Mouse (Mus musculus) forebrain, embryonic 14.5 days (tissue): Measurements from ENCODE around the gene Gm16181. TPM values are rescaled to one million over a fixed set of nuclear protein-coding genes. Genes with fewer than 3 reads are reported as not detected.

ENCODE experiments used
- ATAC-seq: fragments of 200-750 bp; cut with Nextera tagmentation; 2 replicates; pipeline ENCODE4 v1.8.0; 2017; ENCODE audit warnings: mild to moderate bottlenecking, moderate library complexity
- DNase-seq: peaks from one replicate; pipeline ENCODE4 v3.0.0-alpha.2; 2015; ENCODE audit warnings: low spot score
- H3K27ac ChIP-seq: fragments of 300-500 bp; sonication (generic); 2 replicates; pipeline ENCODE4 v1.5.1; 2014; ENCODE audit warnings: low read depth, mild to moderate bottlenecking, control low read depth, low read length, moderate library complexity
- H3K27me3 ChIP-seq: fragments of 300-500 bp; sonication (generic); replicated peaks from 2 replicates; pipeline ENCODE4 v1.6.1; 2014; ENCODE audit warnings: low read length, control low read depth, mixed read lengths; ENCODE audit not compliant: control insufficient read depth, insufficient read depth
- H3K36me3 ChIP-seq: fragments of 300-500 bp; sonication (generic); 2 replicates; pipeline ENCODE4 v1.6.1; 2014; ENCODE audit warnings: low read length, control low read depth; ENCODE audit not compliant: control insufficient read depth, insufficient read depth
- H3K4me1 ChIP-seq: fragments of 300-500 bp; sonication (generic); 2 replicates; pipeline ENCODE4 v1.6.1; 2014; ENCODE audit warnings: antibody characterized with exemption, low read length, control low read depth; ENCODE audit not compliant: control insufficient read depth, insufficient read depth
- H3K4me2 ChIP-seq: fragments of 300-500 bp; sonication (generic); 2 replicates; pipeline ENCODE4 v1.6.1; 2014; ENCODE audit warnings: mild to moderate bottlenecking, control low read depth, low read length
- H3K4me3 ChIP-seq: fragments of 300-500 bp; sonication (generic); 2 replicates; pipeline ENCODE4 v1.5.1; 2014; ENCODE audit warnings: low read depth, low read length, control low read depth
- H3K9ac ChIP-seq: fragments of 300-500 bp; sonication (generic); 2 replicates; pipeline ENCODE4 v1.6.1; 2014; ENCODE audit warnings: mild to moderate bottlenecking, low read length, control low read depth, moderate library complexity
- H3K9me3 ChIP-seq: fragments of 300-500 bp; sonication (generic); replicated peaks from 2 replicates; pipeline ENCODE4 v1.6.1; 2016; ENCODE audit warnings: low read length, control low read depth, mixed read lengths; ENCODE audit not compliant: control insufficient read depth
- WGBS: fragments of 180-500 bp; shearing (Covaris S2); extraction: QIAGEN DNeasy Blood & Tissue Kit; methylation state at CpG from one replicate; pipeline ENCODE4 v1.1.7; 2014; 5-methylcytosine and 5-hydroxymethylcytosine counted together
- polyA plus RNA-seq: library from polyadenylated mRNA; unstranded; fragments of >200 nt; fragmentation: Nextera tagmentation; extraction: Ambion mirVana; gene quantifications from 2 replicates; pipeline ENCODE4 v1.2.1, GENCODE M21; 2014

Gene Gm16181
- polyA plus RNA-seq, 1 experiment from 2014 or later: not detected

- Histone ChIP-seq H3K9ac (peak overlapping the region; percentile 100; the same call in 1 of the 2 replicates), H3K27me3 (no peaks in the 10 kb centered on the region), H3K9me3 (no peaks in the 10 kb centered on the region), H3K36me3 (peaks cover 28% of the 10 kb centered on the region), H3K4me3 (peak overlapping the region; percentile 100), H3K27ac (peak overlapping the region; percentile 98), H3K4me2 (peak overlapping the region; percentile 84), H3K4me1 (peaks cover 28% of the 10 kb centered on the region)
- DNase-seq: no peak
- WGBS: 26% methylated on average over 12 of the region's 12 CpGs
- no peak for ATAC-seq
These were observed 20.0 kb downstream of the Gm16181 start for GRCm38 (mm10) chr17:35240384-35241304.

DNA sequence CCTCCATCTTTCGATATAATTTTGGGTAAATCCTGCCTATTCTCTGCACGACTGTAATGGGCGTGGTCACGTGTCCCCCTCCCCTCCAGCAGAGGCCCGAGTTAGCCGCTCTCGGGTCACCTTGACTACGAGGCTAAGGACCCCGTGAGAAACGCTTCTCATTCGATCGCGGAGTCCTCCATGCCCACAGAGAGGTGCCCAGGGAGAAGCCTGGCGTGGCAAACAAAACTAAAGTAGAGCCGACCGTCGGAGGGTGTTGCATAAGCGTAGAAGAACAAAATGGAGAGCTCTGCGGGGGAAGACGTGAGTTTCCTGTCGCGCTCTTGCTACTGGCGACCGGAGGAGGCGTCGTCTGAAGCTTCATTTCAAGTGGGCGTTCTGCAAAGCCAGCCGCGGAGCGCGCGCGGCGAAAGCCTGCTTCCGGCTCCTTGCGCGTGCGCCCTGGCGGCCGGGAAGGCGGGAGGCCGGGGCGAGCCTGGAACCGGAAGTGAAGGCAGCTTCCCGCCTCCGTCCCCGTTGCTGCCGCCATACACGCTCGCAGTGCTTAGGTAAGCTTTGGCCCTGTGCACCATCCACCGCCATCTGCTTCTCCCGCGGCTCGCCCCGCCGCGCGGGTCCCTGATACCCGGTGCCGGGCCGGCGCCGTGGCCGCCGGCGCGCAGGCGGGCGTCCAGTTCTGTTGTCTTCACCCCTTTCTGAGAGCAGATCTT, 20.8 kb downstream of the Gm16181 start, which contains the start of gene Ddx39b:
Gene Ddx39b, plus strand, starts transcription at position 442 of the 710 bp plus-strand sequence.
- Histone ChIP-seq H3K4me2 (peak within 1 kb of the TSS; percentile 84), H3K9me3 (no peaks in the 10 kb centered on the region), H3K9ac (peak within 1 kb of the TSS; percentile 100), H3K27me3 (no peaks in the 10 kb centered on the region), H3K36me3 (peaks cover 36% of the 10 kb centered on the region), H3K4me1 (peaks cover 28% of the 10 kb centered on the region), H3K27ac (peak within 1 kb of the TSS; percentile 98), H3K4me3 (peak within 1 kb of the TSS; percentile 100)
- WGBS: under 1% methylated on average over 67 of the region's 69 CpGs
- ATAC-seq (peak; percentile 91), DNase-seq (peak; percentile 99)

GRCm38 (mm10) chr17:35242015-35242941, 21.6 kb downstream of the Gm16181 start:
- Histone ChIP-seq H3K4me1 (peaks cover 28% of the 10 kb centered on the region), H3K27ac (peak overlapping the region; percentile 98), H3K4me2 (peak overlapping the region; percentile 84), H3K36me3 (peaks cover 44% of the 10 kb centered on the region), H3K9me3 (no peaks in the 10 kb centered on the region), H3K27me3 (no peaks in the 10 kb centered on the region), H3K9ac (peak overlapping the region; percentile 100), H3K4me3 (peak overlapping the region; percentile 100)
- WGBS: under 1% methylated on average over 54 of the region's 55 CpGs
- DNase-seq (peak; percentile 72), ATAC-seq (peak; percentile 28)

DNA sequence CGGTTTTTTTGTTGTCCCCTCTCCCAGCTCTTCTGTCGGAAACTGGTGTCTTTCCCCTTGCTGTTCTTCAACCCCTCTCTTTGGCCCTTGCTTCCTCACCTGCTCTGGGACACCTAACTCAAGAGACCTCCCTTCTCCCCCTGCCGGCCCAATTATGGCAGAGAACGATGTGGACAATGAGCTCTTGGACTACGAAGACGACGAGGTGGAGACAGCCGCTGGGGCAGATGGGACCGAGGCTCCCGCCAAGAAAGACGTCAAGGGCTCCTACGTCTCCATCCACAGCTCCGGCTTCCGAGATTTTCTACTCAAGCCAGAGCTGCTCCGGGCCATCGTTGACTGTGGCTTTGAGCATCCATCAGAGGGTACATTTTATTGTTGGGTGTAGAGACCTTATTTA, 22.5 kb downstream of the Gm16181 start:
- peak overlapping the region; percentile 100 for H3K9ac ChIP-seq
- DNase-seq (peak; percentile 80), ATAC-seq (no peak)
- H3K4me2 ChIP-seq: peak overlapping the region; percentile 84
- H3K9me3 ChIP-seq: no peaks in the 10 kb centered on the region
- H3K4me1 ChIP-seq: peaks cover 28% of the 10 kb centered on the region
- 2% methylated on average over 16 of the region's 16 CpGs for WGBS
- peak overlapping the region; percentile 100 for H3K4me3 ChIP-seq
- H3K27ac ChIP-seq: peak overlapping the region; percentile 98
- H3K27me3 ChIP-seq: no peaks in the 10 kb centered on the region
- peaks cover 52% of the 10 kb centered on the region for H3K36me3 ChIP-seq

DNA sequence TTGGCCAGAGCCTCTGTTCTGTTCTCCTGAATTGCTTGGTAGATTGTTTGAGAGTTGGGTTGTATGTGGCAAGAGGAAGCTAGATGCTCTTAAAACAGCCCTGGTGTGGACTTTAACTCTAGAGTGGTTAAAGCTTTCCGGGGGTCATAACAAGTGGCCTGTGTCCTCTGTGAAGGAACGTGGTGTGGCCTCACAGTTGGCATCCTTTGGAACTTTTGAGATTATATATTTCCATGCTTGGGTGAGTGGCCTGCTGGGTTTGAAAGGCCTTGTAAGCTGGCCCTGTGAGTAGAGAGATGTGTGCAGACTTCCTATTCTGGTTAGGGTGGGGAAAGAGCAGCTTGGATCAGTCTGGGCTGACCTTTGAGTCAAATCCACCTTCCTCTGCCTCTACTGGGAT, 24.4 kb downstream of the Gm16181 start:
- Histone ChIP-seq H3K27ac (no peak overlapping the region), H3K4me1 (peaks cover 28% of the 10 kb centered on the region), H3K4me2 (peak overlapping the region; percentile 84), H3K9ac (peak overlapping the region; percentile 100), H3K27me3 (no peaks in the 10 kb centered on the region), H3K9me3 (no peaks in the 10 kb centered on the region), H3K36me3 (peaks cover 71% of the 10 kb centered on the region), H3K4me3 (0 out of 2 replicates have a peak overlapping the region, but pooled peaks have one; percentile 6)
- no peak for ATAC-seq
- DNase-seq: no peak
- WGBS: 77% methylated on average over 2 of the region's 2 CpGs

- H3K9ac ChIP-seq: peak overlapping the region; percentile 32; the same call in 1 of the 2 replicates
- no peaks in the 10 kb centered on the region for H3K27me3 ChIP-seq
- peaks cover 23% of the 10 kb centered on the region for H3K4me1 ChIP-seq
- peaks cover 81% of the 10 kb centered on the region for H3K36me3 ChIP-seq
- peak; percentile 59 for DNase-seq
- WGBS: 80% methylated on average over 15 of the region's 15 CpGs
- no peak overlapping the region for H3K4me3 ChIP-seq
- no peaks in the 10 kb centered on the region for H3K9me3 ChIP-seq
- ATAC-seq: no peak
- no peak overlapping the region for H3K27ac ChIP-seq
- peak overlapping the region; percentile 84; the same call in 1 of the 2 replicates for H3K4me2 ChIP-seq
These were observed 25.3 kb downstream of the Gm16181 start for GRCm38 (mm10) chr17:35245731-35246623.

GRCm38 (mm10) chr17:35247144-35247543, 26.5 kb downstream of the Gm16181 start:
- ATAC-seq (no peak), DNase-seq (no peak)
- no peak overlapping the region for H3K27ac ChIP-seq
- H3K9ac ChIP-seq: no peak overlapping the region
- H3K36me3 ChIP-seq: peaks cover 93% of the 10 kb centered on the region
- no peaks in the 10 kb centered on the region for H3K27me3 ChIP-seq
- no peak overlapping the region for H3K4me3 ChIP-seq
- H3K4me1 ChIP-seq: peaks cover 23% of the 10 kb centered on the region
- no peaks in the 10 kb centered on the region for H3K9me3 ChIP-seq
- H3K4me2 ChIP-seq: no peak overlapping the region
- 78% methylated on average over 7 of the region's 7 CpGs for WGBS
